Mouse (Mus musculus) embryonic facial prominence, embryonic 12.5 days (tissue): ENCODE results near the gene Prn. TPM values are rescaled to one million over a fixed set of nuclear protein-coding genes. Genes with fewer than 3 reads are reported as not detected.

Experiments used
- ATAC-seq: fragments of 200-750 bp; cut with Nextera tagmentation; 2 replicates; pipeline ENCODE4 v1.8.0; 2017; ENCODE audit not compliant: insufficient number of reproducible peaks, insufficient read depth, low FRiP score, low TSS enrichment
- H3K27ac ChIP-seq: fragments of 300-500 bp; sonication (generic); 2 replicates; pipeline ENCODE4 v1.5.1; 2016; ENCODE audit warnings: mild to moderate bottlenecking
- H3K27me3 ChIP-seq: fragments of 300-500 bp; sonication (generic); 2 replicates; pipeline ENCODE4 v1.6.1; 2016; ENCODE audit warnings: mild to moderate bottlenecking, moderate library complexity
- H3K36me3 ChIP-seq: fragments of 300-500 bp; sonication (generic); 2 replicates; pipeline ENCODE4 v1.6.1; 2016; ENCODE audit warnings: mild to moderate bottlenecking
- H3K4me1 ChIP-seq: fragments of 300-500 bp; sonication (generic); 2 replicates; pipeline ENCODE4 v1.6.1; 2016
- H3K4me2 ChIP-seq: fragments of 300-500 bp; sonication (generic); replicated peaks from 2 replicates; pipeline ENCODE4 v1.6.1; 2016; ENCODE audit warnings: mild to moderate bottlenecking, moderate library complexity
- H3K4me3 ChIP-seq: fragments of 300-500 bp; sonication (generic); 2 replicates; pipeline ENCODE4 v1.5.1; 2016; ENCODE audit warnings: mild to moderate bottlenecking
- H3K9ac ChIP-seq: fragments of 300-500 bp; sonication (generic); 2 replicates; pipeline ENCODE4 v1.6.1; 2016; ENCODE audit warnings: mild to moderate bottlenecking, moderate library complexity
- H3K9me3 ChIP-seq: fragments of 300-500 bp; sonication (generic); 2 replicates; pipeline ENCODE4 v1.6.1; 2016; ENCODE audit warnings: mild to moderate bottlenecking, moderate library complexity
- WGBS: fragments of 180-500 bp; shearing (Covaris S2); methylation state at CpG from one replicate; pipeline ENCODE4 v1.1.7; 2016; 5-methylcytosine and 5-hydroxymethylcytosine counted together
- polyA plus RNA-seq: library from polyadenylated mRNA; unstranded; fragments of >200 nt; fragmentation: Nextera tagmentation; extraction: Ambion mirVana; gene quantifications from 2 replicates; pipeline ENCODE4 v1.2.1, GENCODE M21; 2016

Gene Prn
- polyA plus RNA-seq, 1 experiment from 2014 or later: not detected

- WGBS: 51% methylated on average over 2 of the region's 2 CpGs
- H3K4me2 ChIP-seq: 0 out of 2 replicates have a peak overlapping the region, but pooled peaks have one; percentile 33
- ATAC-seq: no peak
- peaks cover 45% of the 10 kb centered on the region for H3K27me3 ChIP-seq
- no peaks in the 10 kb centered on the region for H3K9me3 ChIP-seq
- no peak overlapping the region for H3K9ac ChIP-seq
- peaks cover 9% of the 10 kb centered on the region; the same call in 1 of the 2 replicates for H3K4me1 ChIP-seq
- H3K4me3 ChIP-seq: no peak overlapping the region
- H3K36me3 ChIP-seq: no peaks in the 10 kb centered on the region
- no peak overlapping the region for H3K27ac ChIP-seq
These were observed 42.7 kb downstream of the Prn start for GRCm38 (mm10) chr2:131952456-131952855.

- no peaks in the 10 kb centered on the region for H3K9me3 ChIP-seq
- peaks cover 9% of the 10 kb centered on the region; the same call in 1 of the 2 replicates for H3K4me1 ChIP-seq
- H3K4me3 ChIP-seq: peak overlapping the region; percentile 12; the same call in 1 of the 2 replicates
- peak overlapping the region; percentile 33 for H3K4me2 ChIP-seq
- H3K36me3 ChIP-seq: no peaks in the 10 kb centered on the region
- no peak overlapping the region for H3K9ac ChIP-seq
- no peak overlapping the region for H3K27ac ChIP-seq
- WGBS: 21% methylated on average over 29 of the region's 29 CpGs
- no peak for ATAC-seq
- H3K27me3 ChIP-seq: peaks cover 45% of the 10 kb centered on the region
These were observed 43.3 kb downstream of the Prn start for GRCm38 (mm10) chr2:131952961-131953538.

GRCm38 (mm10) chr2:131953711-131954110 is 44.0 kb downstream of the Prn start:
- 83% methylated on average over 4 of the region's 4 CpGs for WGBS

GRCm38 (mm10) chr2:131954835-131955234 is 45.1 kb downstream of the Prn start:
- 60% methylated on average over 9 of the region's 9 CpGs for whole genome bisulfite sequencing
- no peaks in the 10 kb centered on the region for H3K36me3 ChIP-seq
- H3K27ac ChIP-seq: no peak overlapping the region
- no peak for ATAC-seq
- H3K4me2 ChIP-seq: peak overlapping the region; percentile 48
- H3K4me1 ChIP-seq: peaks cover 5% of the 10 kb centered on the region; the same call in 1 of the 2 replicates
- H3K4me3 ChIP-seq: peak overlapping the region; percentile 25; the same call in 1 of the 2 replicates
- no peak overlapping the region for H3K9ac ChIP-seq
- H3K27me3 ChIP-seq: peaks cover 45% of the 10 kb centered on the region
- no peaks in the 10 kb centered on the region for H3K9me3 ChIP-seq

More at GRCm38 (mm10) chr2:131953711-131954110, 44.0 kb downstream of the Prn start:
- no peak overlapping the region for H3K27ac ChIP-seq
- peaks cover 45% of the 10 kb centered on the region for H3K27me3 ChIP-seq
- H3K4me1 ChIP-seq: peaks cover 9% of the 10 kb centered on the region; the same call in 1 of the 2 replicates
- H3K36me3 ChIP-seq: no peaks in the 10 kb centered on the region
- H3K4me3 ChIP-seq: no peak overlapping the region
- H3K4me2 ChIP-seq: peak overlapping the region; percentile 33; the same call in 1 of the 2 replicates
- no peak overlapping the region for H3K9ac ChIP-seq
- H3K9me3 ChIP-seq: no peaks in the 10 kb centered on the region
- ATAC-seq: no peak

GRCm38 (mm10) chr2:131955264-131955663 is 45.5 kb downstream of the Prn start:
- ATAC-seq: no peak
- Histone ChIP-seq H3K4me3 (peak overlapping the region; percentile 25), H3K27ac (no peak overlapping the region), H3K4me2 (peak overlapping the region; percentile 48), H3K4me1 (peaks cover 5% of the 10 kb centered on the region; the same call in 1 of the 2 replicates), H3K36me3 (no peaks in the 10 kb centered on the region), H3K9ac (no peak overlapping the region), H3K9me3 (no peaks in the 10 kb centered on the region), H3K27me3 (peaks cover 45% of the 10 kb centered on the region)
- WGBS: 3% methylated on average over 17 of the region's 17 CpGs

- Histone ChIP-seq H3K9me3 (no peaks in the 10 kb centered on the region), H3K27me3 (peaks cover 39% of the 10 kb centered on the region), H3K4me1 (peaks cover 5% of the 10 kb centered on the region; the same call in 1 of the 2 replicates), H3K4me3 (no peak overlapping the region), H3K27ac (no peak overlapping the region), H3K4me2 (no peak overlapping the region), H3K36me3 (no peaks in the 10 kb centered on the region), H3K9ac (no peak overlapping the region)
- ATAC-seq: no peak
- WGBS: 82% methylated on average over 7 of the region's 7 CpGs
These were observed 46.8 kb downstream of the Prn start for GRCm38 (mm10) chr2:131956336-131957256.

GRCm38 (mm10) chr2:131957731-131958222 is 48.0 kb downstream of the Prn start:
- peaks cover 28% of the 10 kb centered on the region for H3K27me3 ChIP-seq
- no peaks in the 10 kb centered on the region for H3K36me3 ChIP-seq
- no peaks in the 10 kb centered on the region for H3K9me3 ChIP-seq
- no peak for ATAC-seq
- no peak overlapping the region for H3K4me3 ChIP-seq
- WGBS: 48% methylated on average over 9 of the region's 9 CpGs
- no peak overlapping the region for H3K9ac ChIP-seq
- no peak overlapping the region for H3K4me2 ChIP-seq
- H3K27ac ChIP-seq: no peak overlapping the region
- peaks cover 5% of the 10 kb centered on the region; the same call in 1 of the 2 replicates for H3K4me1 ChIP-seq

- Histone ChIP-seq H3K36me3 (no peaks in the 10 kb centered on the region), H3K27me3 (0 out of 2 replicates have a peak, but pooled peaks cover 2% of the 10 kb centered on the region), H3K9me3 (no peaks in the 10 kb centered on the region), H3K4me2 (no peak overlapping the region), H3K4me3 (no peak overlapping the region), H3K9ac (no peak overlapping the region), H3K4me1 (no peaks in the 10 kb centered on the region), H3K27ac (no peak overlapping the region)
- no peak for ATAC-seq
- WGBS: 75% methylated on average over 2 of the region's 2 CpGs
These were observed 51.9 kb downstream of the Prn start for GRCm38 (mm10) chr2:131961671-131962070.

GRCm38 (mm10) chr2:131970597-131970996 is 60.8 kb downstream of the Prn start:
- ATAC-seq: no peak
- no peaks in the 10 kb centered on the region for H3K9me3 ChIP-seq
- whole genome bisulfite sequencing: 94% methylated on average over 2 of the region's 2 CpGs

GRCm38 (mm10) chr2:131971098-131971497 is 61.3 kb downstream of the Prn start:
- H3K36me3 ChIP-seq: no peaks in the 10 kb centered on the region
- H3K4me2 ChIP-seq: no peak overlapping the region
- no peaks in the 10 kb centered on the region for H3K27me3 ChIP-seq
- WGBS: 83% methylated on average over 4 of the region's 4 CpGs
- no peaks in the 10 kb centered on the region for H3K4me1 ChIP-seq
- no peaks in the 10 kb centered on the region for H3K9me3 ChIP-seq
- no peak overlapping the region for H3K27ac ChIP-seq
- no peak overlapping the region for H3K4me3 ChIP-seq
- ATAC-seq: no peak
- H3K9ac ChIP-seq: no peak overlapping the region

More at GRCm38 (mm10) chr2:131970597-131970996, 60.8 kb downstream of the Prn start:
- Histone ChIP-seq H3K36me3 (no peaks in the 10 kb centered on the region), H3K4me1 (no peaks in the 10 kb centered on the region), H3K9ac (no peak overlapping the region), H3K27ac (no peak overlapping the region), H3K4me3 (no peak overlapping the region), H3K27me3 (no peaks in the 10 kb centered on the region), H3K4me2 (no peak overlapping the region)

GRCm38 (mm10) chr2:131976663-131977062 is 66.9 kb downstream of the Prn start:
- no peak for ATAC-seq
- Histone ChIP-seq H3K4me2 (no peak overlapping the region), H3K4me1 (no peaks in the 10 kb centered on the region), H3K36me3 (no peaks in the 10 kb centered on the region), H3K27me3 (no peaks in the 10 kb centered on the region), H3K27ac (no peak overlapping the region), H3K9ac (no peak overlapping the region), H3K9me3 (peaks cover 8% of the 10 kb centered on the region; the same call in 1 of the 2 replicates), H3K4me3 (no peak overlapping the region)
- WGBS: 83% methylated on average over 3 of the region's 3 CpGs
